Mouse (Mus musculus) small intestine, adult 2 months (tissue): ENCODE results near the gene Egfl8. TPM values are rescaled to one million over a fixed set of nuclear protein-coding genes. Genes with fewer than 3 reads are reported as not detected.
A peak's percentile ranks its signal among the peaks of the same experiment; 100 is the strongest.

Experiments used
- H3K27ac ChIP-seq: fragments of 200-500 bp; 2 replicates; pipeline ENCODE4 v1.5.1; 2012; ENCODE audit warnings: low read depth, low read length, control low read depth, inconsistent platforms; ENCODE audit not compliant: insufficient read depth
- H3K27me3 ChIP-seq: fragments of 200-500 bp; 2 replicates; pipeline ENCODE4 v1.6.1; 2012; ENCODE audit warnings: mild to moderate bottlenecking, moderate library complexity, low read length, inconsistent platforms; ENCODE audit not compliant: control insufficient read depth, insufficient read depth
- H3K36me3 ChIP-seq: fragments of 200-500 bp; 2 replicates; pipeline ENCODE4 v1.6.1; 2012; ENCODE audit warnings: mild to moderate bottlenecking, low read length, control low read depth, inconsistent platforms; ENCODE audit not compliant: control insufficient read depth, insufficient read depth
- H3K4me1 ChIP-seq: fragments of 200-500 bp; 2 replicates; pipeline ENCODE4 v1.6.1; 2012; ENCODE audit warnings: low read length, inconsistent platforms, mixed read lengths; ENCODE audit not compliant: control insufficient read depth, insufficient read depth, insufficient read length
- H3K4me3 ChIP-seq: fragments of 200-500 bp; 2 replicates; pipeline ENCODE4 v1.5.1; 2012; ENCODE audit warnings: low read depth, mild to moderate bottlenecking, control low read depth, inconsistent platforms, low read length, moderate library complexity
- CTCF ChIP-seq: fragments of 200-500 bp; IDR thresholded peaks from 2 replicates; pipeline ENCODE4 v1.5.1; 2012; ENCODE audit warnings: low read depth, mild to moderate bottlenecking, control low read depth, inconsistent platforms, low read length, moderate library complexity, mixed read lengths; ENCODE audit not compliant: insufficient replicate concordance, insufficient read length; ENCODE audit errors: extremely low read depth
- POLR2A ChIP-seq: fragments of 200-500 bp; IDR thresholded peaks from 2 replicates; pipeline ENCODE4 v1.6.1; 2012; ENCODE audit warnings: low read depth, mild to moderate bottlenecking, control low read depth, inconsistent platforms, low read length, moderate library complexity
- WGBS: fragments of 180-500 bp; shearing (Covaris S2); methylation state at CpG from one replicate; pipeline ENCODE4 v1.1.7; 2018; 5-methylcytosine and 5-hydroxymethylcytosine counted together
- polyA plus RNA-seq: library from polyadenylated mRNA; depleted of rRNA; stranded (reverse); fragments of >200 nt; gene quantifications from 2 replicates; pipeline ENCODE4 v1.2.3, GENCODE M21; 2012

Gene Egfl8
- polyA plus RNA-seq, 1 experiment = 2.3 TPM

GRCm38 (mm10) chr17:34627093-34627942, 11.5 kb upstream of the Egfl8 start:
- TF ChIP-seq POLR2A = peak; percentile 31; the same call in 1 of the 2 replicates
- no peak for TF ChIP-seq CTCF
- WGBS = 1% methylated on average over 43 of the region's 45 CpGs
- Histone ChIP-seq H3K27ac (peak overlapping the region; percentile 89), H3K4me1 (peaks cover 13% of the 10 kb centered on the region), H3K36me3 (peaks cover 7% of the 10 kb centered on the region), H3K27me3 (peaks cover 14% of the 10 kb centered on the region), H3K4me3 (peak overlapping the region; percentile 74)

- Histone ChIP-seq H3K4me1 (peaks cover 10% of the 10 kb centered on the region), H3K36me3 (peaks cover 10% of the 10 kb centered on the region), H3K27ac (peak overlapping the region; percentile 55), H3K27me3 (peaks cover 14% of the 10 kb centered on the region), H3K4me3 (peak overlapping the region; percentile 74)
- TF ChIP-seq POLR2A (no peak), CTCF (peak; percentile 19; the same call in 1 of the 2 replicates)
- 2% methylated on average over 18 of the region's 18 CpGs for WGBS
Measured at GRCm38 (mm10) chr17:34626773-34627092, 11.0 kb upstream of the Egfl8 start.

GRCm38 (mm10) chr17:34626062-34626772, 10.4 kb upstream of the Egfl8 start:
- Histone ChIP-seq H3K4me1 (peaks cover 6% of the 10 kb centered on the region), H3K27ac (no peak overlapping the region), H3K36me3 (peaks cover 12% of the 10 kb centered on the region), H3K4me3 (peak overlapping the region; percentile 74), H3K27me3 (peaks cover 11% of the 10 kb centered on the region)
- TF ChIP-seq POLR2A = no peak
- no peak for TF ChIP-seq CTCF
- 53% methylated on average over 16 of the region's 16 CpGs for WGBS

GRCm38 (mm10) chr17:34624981-34625380, 9.2 kb upstream of the Egfl8 start:
- peaks cover 12% of the 10 kb centered on the region for H3K36me3 ChIP-seq
- no peak for TF ChIP-seq CTCF
- no peak for TF ChIP-seq POLR2A
- H3K27ac ChIP-seq = no peak overlapping the region
- H3K27me3 ChIP-seq = no peaks in the 10 kb centered on the region
- H3K4me3 ChIP-seq = no peak overlapping the region
- WGBS = 89% methylated on average over 3 of the region's 3 CpGs
- peaks cover 2% of the 10 kb centered on the region for H3K4me1 ChIP-seq

- H3K4me3 ChIP-seq = no peak overlapping the region
- H3K27ac ChIP-seq = no peak overlapping the region
- no peak for TF ChIP-seq POLR2A
- TF ChIP-seq CTCF = no peak
- peaks cover 12% of the 10 kb centered on the region for H3K36me3 ChIP-seq
- no peaks in the 10 kb centered on the region for H3K27me3 ChIP-seq
- peaks cover 4% of the 10 kb centered on the region for H3K4me1 ChIP-seq
- WGBS = 83% methylated on average over 9 of the region's 9 CpGs
Measured at GRCm38 (mm10) chr17:34623161-34623560, 7.4 kb upstream of the Egfl8 start.

- peaks cover 20% of the 10 kb centered on the region for H3K36me3 ChIP-seq
- no peak overlapping the region for H3K4me3 ChIP-seq
- H3K27ac ChIP-seq = 0 out of 2 replicates have a peak overlapping the region, but pooled peaks have one; percentile 43
- H3K27me3 ChIP-seq = no peaks in the 10 kb centered on the region
- no peak for TF ChIP-seq CTCF
- H3K4me1 ChIP-seq = peaks cover 2% of the 10 kb centered on the region; the same call in 1 of the 2 replicates
- 26% methylated on average over 8 of the region's 8 CpGs for WGBS
Measured at GRCm38 (mm10) chr17:34621006-34621405, 5.2 kb upstream of the Egfl8 start.

- Histone ChIP-seq H3K36me3 (peaks cover 21% of the 10 kb centered on the region), H3K27me3 (no peaks in the 10 kb centered on the region), H3K27ac (no peak overlapping the region), H3K4me1 (peaks cover 2% of the 10 kb centered on the region; the same call in 1 of the 2 replicates), H3K4me3 (no peak overlapping the region)
- WGBS = 6% methylated on average over 6 of the region's 6 CpGs
- peak; percentile 48; the same call in 1 of the 2 replicates for TF ChIP-seq CTCF
- TF ChIP-seq POLR2A = no peak
Measured at GRCm38 (mm10) chr17:34618999-34619398, 3.2 kb upstream of the Egfl8 start.
